Mouse (Mus musculus) forebrain, embryonic 11.5 days (tissue): ENCODE data around the gene Csmd2. TPM values are rescaled to one million over a fixed set of nuclear protein-coding genes. Genes with fewer than 3 reads are reported as not detected.
A peak's percentile ranks its signal among the peaks of the same experiment; 100 is the strongest.

ENCODE experiments used
- ATAC-seq: fragments of 200-750 bp; cut with Nextera tagmentation; replicated peaks from 2 replicates; pipeline ENCODE4 v1.8.0; 2017; ENCODE audit warnings: moderate TSS enrichment; ENCODE audit not compliant: low FRiP score
- DNase-seq: peaks from one replicate; pipeline ENCODE4 v3.0.0-alpha.2; 2017; ENCODE audit warnings: low spot score
- H3K27ac ChIP-seq: fragments of 300-500 bp; sonication (generic); 2 replicates; pipeline ENCODE4 v1.5.1; 2014; ENCODE audit warnings: low read depth, low read length
- H3K27me3 ChIP-seq: fragments of 300-500 bp; sonication (generic); 2 replicates; pipeline ENCODE4 v1.6.1; 2014; ENCODE audit warnings: mild to moderate bottlenecking, low read length, mixed read lengths; ENCODE audit not compliant: control insufficient read depth, insufficient read depth
- H3K36me3 ChIP-seq: fragments of 300-500 bp; sonication (generic); 2 replicates; pipeline ENCODE4 v1.6.1; 2014; ENCODE audit warnings: mild to moderate bottlenecking, low read length, moderate library complexity, mixed read lengths; ENCODE audit not compliant: control insufficient read depth, insufficient read depth
- H3K4me1 ChIP-seq: fragments of 300-500 bp; sonication (generic); replicated peaks from 2 replicates; pipeline ENCODE4 v1.6.1; 2014; ENCODE audit warnings: low read length, mixed read lengths; ENCODE audit not compliant: control insufficient read depth, insufficient read depth
- H3K4me2 ChIP-seq: fragments of 300-500 bp; sonication (generic); 2 replicates; pipeline ENCODE4 v1.6.1; 2014; ENCODE audit warnings: low read depth, mild to moderate bottlenecking, low read length, moderate library complexity, mixed read lengths; ENCODE audit not compliant: severe bottlenecking
- H3K4me3 ChIP-seq: fragments of 300-500 bp; sonication (generic); 2 replicates; pipeline ENCODE4 v1.5.1; 2014; ENCODE audit warnings: low read depth, low read length
- H3K9ac ChIP-seq: fragments of 300-500 bp; sonication (generic); 2 replicates; pipeline ENCODE4 v1.6.1; 2014; ENCODE audit warnings: low read length
- H3K9me3 ChIP-seq: fragments of 300-500 bp; sonication (generic); 2 replicates; pipeline ENCODE4 v1.6.1; 2016; ENCODE audit warnings: low read length, mixed read lengths; ENCODE audit not compliant: control insufficient read depth
- WGBS: fragments of 180-500 bp; shearing (Covaris S2); extraction: QIAGEN DNeasy Blood & Tissue Kit; methylation state at CpG from one replicate; pipeline ENCODE4 v1.1.7; 2014; 5-methylcytosine and 5-hydroxymethylcytosine counted together
- polyA plus RNA-seq: library from polyadenylated mRNA; unstranded; fragments of >200 nt; fragmentation: Nextera tagmentation; extraction: Ambion mirVana; gene quantifications from 2 replicates; pipeline ENCODE4 v1.2.1, GENCODE M21; 2014

Gene Csmd2
- polyA plus RNA-seq, 1 experiment from 2014 or later: 1.3 TPM

- H3K27ac ChIP-seq: no peak overlapping the region
- no peak overlapping the region for H3K4me2 ChIP-seq
- no peaks in the 10 kb centered on the region for H3K27me3 ChIP-seq
- H3K4me1 ChIP-seq: no peaks in the 10 kb centered on the region
- ATAC-seq: no peak
- no peak overlapping the region for H3K9ac ChIP-seq
- 85% methylated on average over 2 of the region's 2 CpGs for WGBS
- no peak for DNase-seq
- H3K9me3 ChIP-seq: no peaks in the 10 kb centered on the region
- no peak overlapping the region for H3K4me3 ChIP-seq
- H3K36me3 ChIP-seq: no peaks in the 10 kb centered on the region
These were observed 427.1 kb downstream of the Csmd2 start for GRCm38 (mm10) chr4:128414741-128415140.

GRCm38 (mm10) chr4:128419988-128420617 lies 432.4 kb downstream of the Csmd2 start:
- no peak overlapping the region for H3K27ac ChIP-seq
- no peaks in the 10 kb centered on the region for H3K36me3 ChIP-seq
- H3K4me1 ChIP-seq: peaks cover 3% of the 10 kb centered on the region; the same call in 1 of the 2 replicates
- H3K9me3 ChIP-seq: no peaks in the 10 kb centered on the region
- H3K4me2 ChIP-seq: no peak overlapping the region
- peak; percentile 79 for ATAC-seq
- no peaks in the 10 kb centered on the region for H3K27me3 ChIP-seq
- H3K4me3 ChIP-seq: no peak overlapping the region
- 70% methylated on average over 7 of the region's 7 CpGs for WGBS
- no peak overlapping the region for H3K9ac ChIP-seq
- DNase-seq: no peak

GRCm38 (mm10) chr4:128422486-128422885 lies 434.8 kb downstream of the Csmd2 start:
- Histone ChIP-seq H3K4me3 (no peak overlapping the region), H3K27me3 (no peaks in the 10 kb centered on the region), H3K9ac (no peak overlapping the region), H3K9me3 (no peaks in the 10 kb centered on the region), H3K4me1 (peaks cover 3% of the 10 kb centered on the region; the same call in 1 of the 2 replicates), H3K4me2 (no peak overlapping the region), H3K36me3 (no peaks in the 10 kb centered on the region), H3K27ac (no peak overlapping the region)
- WGBS: 27% methylated on average over 4 of the region's 4 CpGs
- DNase-seq (no peak), ATAC-seq (peak; percentile 51; the same call in 1 of the 2 replicates)

- Histone ChIP-seq H3K4me1 (peaks cover 3% of the 10 kb centered on the region; the same call in 1 of the 2 replicates), H3K27ac (no peak overlapping the region), H3K9ac (no peak overlapping the region), H3K4me3 (no peak overlapping the region), H3K4me2 (no peak overlapping the region), H3K27me3 (no peaks in the 10 kb centered on the region), H3K9me3 (no peaks in the 10 kb centered on the region), H3K36me3 (no peaks in the 10 kb centered on the region)
- ATAC-seq (no peak), DNase-seq (no peak)
- WGBS: 76% methylated on average over 2 of the region's 2 CpGs
These were observed 437.7 kb downstream of the Csmd2 start for GRCm38 (mm10) chr4:128425339-128425738.

GRCm38 (mm10) chr4:128427261-128428030 lies 439.8 kb downstream of the Csmd2 start:
- Histone ChIP-seq H3K4me1 (peaks cover under 1% of the 10 kb centered on the region; the same call in 1 of the 2 replicates), H3K9ac (no peak overlapping the region), H3K36me3 (no peaks in the 10 kb centered on the region), H3K4me3 (no peak overlapping the region), H3K27me3 (no peaks in the 10 kb centered on the region), H3K4me2 (no peak overlapping the region), H3K27ac (no peak overlapping the region), H3K9me3 (no peaks in the 10 kb centered on the region)
- DNase-seq: no peak
- ATAC-seq: no peak
- 91% methylated on average over 14 of the region's 14 CpGs for WGBS

GRCm38 (mm10) chr4:128428303-128429107 lies 440.8 kb downstream of the Csmd2 start:
- H3K4me3 ChIP-seq: no peak overlapping the region
- no peaks in the 10 kb centered on the region for H3K27me3 ChIP-seq
- H3K27ac ChIP-seq: no peak overlapping the region
- no peak overlapping the region for H3K4me2 ChIP-seq
- peak; percentile 33; the same call in 1 of the 2 replicates for ATAC-seq
- no peak for DNase-seq
- H3K9me3 ChIP-seq: no peaks in the 10 kb centered on the region
- no peak overlapping the region for H3K9ac ChIP-seq
- 64% methylated on average over 18 of the region's 18 CpGs for WGBS
- H3K4me1 ChIP-seq: no peaks in the 10 kb centered on the region; the same call in 1 of the 2 replicates
- H3K36me3 ChIP-seq: no peaks in the 10 kb centered on the region

GRCm38 (mm10) chr4:128429591-128429990 lies 441.9 kb downstream of the Csmd2 start:
- H3K36me3 ChIP-seq: no peaks in the 10 kb centered on the region
- no peaks in the 10 kb centered on the region; the same call in 1 of the 2 replicates for H3K4me1 ChIP-seq
- H3K9me3 ChIP-seq: no peaks in the 10 kb centered on the region
- no peak for ATAC-seq
- WGBS: 87% methylated on average over 8 of the region's 8 CpGs
- no peak overlapping the region for H3K27ac ChIP-seq
- H3K9ac ChIP-seq: no peak overlapping the region
- no peak overlapping the region for H3K4me2 ChIP-seq
- H3K4me3 ChIP-seq: no peak overlapping the region
- DNase-seq: no peak
- H3K27me3 ChIP-seq: no peaks in the 10 kb centered on the region

GRCm38 (mm10) chr4:128440550-128440949 lies 452.9 kb downstream of the Csmd2 start:
- Histone ChIP-seq H3K27ac (no peak overlapping the region), H3K9me3 (no peaks in the 10 kb centered on the region), H3K36me3 (no peaks in the 10 kb centered on the region), H3K4me1 (no peaks in the 10 kb centered on the region), H3K9ac (no peak overlapping the region), H3K4me3 (no peak overlapping the region), H3K4me2 (no peak overlapping the region), H3K27me3 (no peaks in the 10 kb centered on the region)
- DNase-seq (no peak), ATAC-seq (no peak)
- WGBS: 88% methylated on average over 6 of the region's 6 CpGs
